In genomic region chr17:93874430-93874829, GRCm38 (mm10) we compare ENCODE assay signal across 19 mouse cellular contexts.
DNase-seq lines count a peak whose midpoint lies in the region; ATAC-seq and TF ChIP-seq lines count a peak whose summit lies in the region.
"Had no signal": no experiment of that assay in that cellular context is flagged by ENCODE, and none has a peak within 500 bp of the region (broad histone marks: within the 10 kb centered on the region; RNA-seq: fewer than 3 reads in every experiment).

No protein-coding gene starts in this region.

- no peaks in the 10 kb centered on the region for H3K9me3 ChIP-seq in hindbrain, postnatal 0 days (ENCODE audit: low read length)
- no peaks in the 10 kb centered on the region for H3K9me3 ChIP-seq in hindbrain, embryonic 13.5 days
- no peaks in the 10 kb centered on the region for H3K9me3 ChIP-seq in neural tube, embryonic 12.5 days
- H3K9me3 ChIP-seq in neural tube, embryonic 15.5 days (replicated peaks) = no peaks in the 10 kb centered on the region
- H3K9me3 ChIP-seq: embryonic facial prominence, embryonic 13.5 days; heart, embryonic 15.5 days; limb, embryonic 13.5 days; liver, embryonic 15.5 days had no signal

- no peaks in the 10 kb centered on the region for H3K36me3 ChIP-seq in hindbrain, postnatal 0 days (ENCODE audit: insufficient read depth, low read length)
- H3K36me3 ChIP-seq in hindbrain, embryonic 13.5 days = no peaks in the 10 kb centered on the region
- no peaks in the 10 kb centered on the region for H3K36me3 ChIP-seq in neural tube, embryonic 12.5 days
- no peaks in the 10 kb centered on the region for H3K36me3 ChIP-seq in neural tube, embryonic 15.5 days
- H3K36me3 ChIP-seq: embryonic facial prominence, embryonic 13.5 days; heart, embryonic 15.5 days; limb, embryonic 13.5 days; liver, embryonic 15.5 days had no signal

- H3K4me3 ChIP-seq in hindbrain, postnatal 0 days (ENCODE audit: low read length) = no peak overlapping the region
- H3K4me3 ChIP-seq in hindbrain, embryonic 13.5 days = no peak overlapping the region
- H3K4me3 ChIP-seq in neural tube, embryonic 12.5 days = no peak overlapping the region
- H3K4me3 ChIP-seq in neural tube, embryonic 15.5 days (replicated peaks) = no peak overlapping the region
- H3K4me3 ChIP-seq: embryonic facial prominence, embryonic 13.5 days; heart, embryonic 15.5 days; left cerebral cortex, adult 2 months; limb, embryonic 13.5 days; liver, embryonic 15.5 days had no signal

- H3K27ac ChIP-seq in hindbrain, postnatal 0 days = no peak overlapping the region
- H3K27ac ChIP-seq in hindbrain, embryonic 13.5 days = no peak overlapping the region
- no peak overlapping the region for H3K27ac ChIP-seq in neural tube, embryonic 12.5 days
- H3K27ac ChIP-seq in neural tube, embryonic 15.5 days (replicated peaks) = no peak overlapping the region
- H3K27ac ChIP-seq: embryonic facial prominence, embryonic 13.5 days; heart, embryonic 15.5 days; left cerebral cortex, adult 2 months; limb, embryonic 13.5 days; liver, embryonic 15.5 days had no signal

- WGBS in hindbrain, postnatal 0 days = 92% methylated on average over 1 of the region's 1 CpGs
- 93% methylated on average over 1 of the region's 1 CpGs for WGBS in hindbrain, embryonic 13.5 days
- 90% methylated on average over 1 of the region's 1 CpGs for WGBS in neural tube, embryonic 12.5 days
- WGBS in neural tube, embryonic 15.5 days = 92% methylated on average over 1 of the region's 1 CpGs

- no peak for DNase-seq in hindbrain, postnatal 0 days (ENCODE audit: low spot score)
- DNase-seq in MEL-GATA-1-ER (ENCODE audit: extremely low read depth, low read depth) = peak; percentile 14
- no peak for DNase-seq in cerebellum, adult 9-10 months
- DNase-seq in left cerebral cortex, adult 8-10 months (ENCODE audit: low spot score in 2 of 2) = no peak
- no peak for DNase-seq in lung, postnatal 14 days
- DNase-seq: adrenal gland, postnatal 10 days; cerebellum, adult 11-12 months; gastrocnemius, postnatal 10 days; heart, adult 18-20 months; kidney, postnatal 10 days; lung, postnatal 10 days had no signal

- peak; percentile 9; the same call in 1 of the 2 replicates for TF ChIP-seq CTCF in hindbrain, postnatal 0 days (IDR thresholded peaks at IDR 0.05; ENCODE audit: low read depth)

- no peak overlapping the region for H3K9ac ChIP-seq in hindbrain, postnatal 0 days (replicated peaks; ENCODE audit: low read length)
- no peak overlapping the region for H3K9ac ChIP-seq in hindbrain, embryonic 13.5 days
- no peak overlapping the region for H3K9ac ChIP-seq in neural tube, embryonic 12.5 days
- H3K9ac ChIP-seq in neural tube, embryonic 15.5 days (replicated peaks) = no peak overlapping the region
- H3K9ac ChIP-seq: embryonic facial prominence, embryonic 13.5 days; heart, embryonic 15.5 days; limb, embryonic 13.5 days; liver, embryonic 15.5 days had no signal

- no peaks in the 10 kb centered on the region for H3K4me1 ChIP-seq in hindbrain, postnatal 0 days (ENCODE audit: insufficient read depth, low read length)
- no peaks in the 10 kb centered on the region for H3K4me1 ChIP-seq in hindbrain, embryonic 13.5 days (replicated peaks)
- no peaks in the 10 kb centered on the region for H3K4me1 ChIP-seq in neural tube, embryonic 12.5 days
- no peaks in the 10 kb centered on the region for H3K4me1 ChIP-seq in neural tube, embryonic 15.5 days
- H3K4me1 ChIP-seq: embryonic facial prominence, embryonic 13.5 days; heart, embryonic 15.5 days; limb, embryonic 13.5 days; liver, embryonic 15.5 days had no signal

- H3K4me2 ChIP-seq in hindbrain, postnatal 0 days (ENCODE audit: low read depth, low read length) = no peak overlapping the region
- no peak overlapping the region for H3K4me2 ChIP-seq in hindbrain, embryonic 13.5 days
- no peak overlapping the region for H3K4me2 ChIP-seq in neural tube, embryonic 12.5 days (replicated peaks)
- no peak overlapping the region for H3K4me2 ChIP-seq in neural tube, embryonic 15.5 days
- H3K4me2 ChIP-seq: embryonic facial prominence, embryonic 13.5 days; heart, embryonic 15.5 days; limb, embryonic 13.5 days; liver, embryonic 15.5 days had no signal

- H3K27me3 ChIP-seq in hindbrain, postnatal 0 days (ENCODE audit: insufficient read depth, low read length) = no peaks in the 10 kb centered on the region
- H3K27me3 ChIP-seq in hindbrain, embryonic 13.5 days = no peaks in the 10 kb centered on the region
- H3K27me3 ChIP-seq in neural tube, embryonic 12.5 days (replicated peaks) = no peaks in the 10 kb centered on the region
- no peaks in the 10 kb centered on the region for H3K27me3 ChIP-seq in neural tube, embryonic 15.5 days (replicated peaks)
- H3K27me3 ChIP-seq: embryonic facial prominence, embryonic 13.5 days; heart, embryonic 15.5 days; limb, embryonic 13.5 days; liver, embryonic 15.5 days had no signal

- no peak for ATAC-seq in hindbrain, postnatal 0 days
- ATAC-seq in hindbrain, embryonic 13.5 days (ENCODE audit: low FRiP score) = no peak
- ATAC-seq in neural tube, embryonic 12.5 days (ENCODE audit: low FRiP score, low read depth) = peak; percentile 41; the same call in 1 of the 2 replicates
- ATAC-seq in neural tube, embryonic 15.5 days (ENCODE audit: low FRiP score) = no peak
